Mouse (Mus musculus): ENCODE results near the gene Slc7a10.

The Slc7a10 gene

DNA sequence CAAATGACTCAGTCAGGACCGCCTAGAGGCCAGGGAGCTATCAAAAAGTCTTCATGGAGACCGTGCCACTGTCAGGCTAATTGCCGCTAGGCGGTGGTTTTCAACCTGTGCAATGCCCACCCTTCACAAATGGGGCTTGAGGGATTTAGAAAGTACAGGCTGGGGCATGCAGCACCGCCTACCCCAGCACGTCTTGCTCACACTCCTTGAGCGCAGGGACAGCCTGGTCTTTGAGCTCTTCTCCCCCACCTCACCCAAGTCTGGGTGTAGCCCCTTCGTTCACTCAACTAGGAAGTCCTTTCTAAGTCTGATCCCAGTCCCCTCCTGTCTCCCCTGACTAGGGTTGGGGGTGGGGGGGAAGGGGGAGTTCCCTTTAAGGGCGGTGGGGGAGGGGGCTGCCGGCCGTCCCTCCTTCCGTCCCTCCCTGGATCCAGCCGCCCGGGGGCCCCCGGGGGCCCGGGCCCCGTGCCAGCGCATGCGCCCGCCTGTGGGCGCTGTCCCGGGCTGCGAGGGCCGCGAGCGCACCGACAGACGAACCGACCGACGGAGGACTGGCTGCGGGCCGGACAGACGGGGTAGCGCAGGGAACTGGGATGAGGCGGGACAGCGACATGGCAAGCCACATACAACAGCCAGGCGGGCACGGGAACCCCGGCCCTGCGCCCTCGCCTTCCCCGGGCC is at the start of gene Slc7a10:
TSS of gene Slc7a10 (plus strand) at position 497 of the 681 bp plus-strand sequence.
- DNase-seq (ENCODE audit: low spot score in 2 of 2), result no peak

DNA sequence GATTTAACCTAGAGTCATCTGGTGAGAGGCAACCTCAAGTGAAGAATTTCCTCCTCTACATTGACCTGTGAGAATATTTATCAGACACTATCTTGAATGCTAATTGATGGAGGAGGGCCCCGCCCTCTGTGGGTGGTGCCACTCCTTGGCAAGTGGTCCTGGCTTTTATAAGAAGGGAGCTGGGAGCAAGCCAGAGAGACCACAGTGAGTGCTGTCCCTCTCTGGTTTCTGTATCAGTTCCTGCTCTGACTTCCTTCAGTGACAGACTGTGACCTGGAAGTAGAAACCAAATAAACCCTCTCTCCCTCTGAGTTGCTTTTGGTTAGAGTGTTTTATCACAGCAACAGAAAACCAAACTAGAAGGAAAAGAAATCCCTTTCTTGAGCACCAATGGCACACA is 48.7 kb upstream of the Slc7a10 start:
- DNase-seq (ENCODE audit: low spot score in 2 of 2), result no peak

DNA sequence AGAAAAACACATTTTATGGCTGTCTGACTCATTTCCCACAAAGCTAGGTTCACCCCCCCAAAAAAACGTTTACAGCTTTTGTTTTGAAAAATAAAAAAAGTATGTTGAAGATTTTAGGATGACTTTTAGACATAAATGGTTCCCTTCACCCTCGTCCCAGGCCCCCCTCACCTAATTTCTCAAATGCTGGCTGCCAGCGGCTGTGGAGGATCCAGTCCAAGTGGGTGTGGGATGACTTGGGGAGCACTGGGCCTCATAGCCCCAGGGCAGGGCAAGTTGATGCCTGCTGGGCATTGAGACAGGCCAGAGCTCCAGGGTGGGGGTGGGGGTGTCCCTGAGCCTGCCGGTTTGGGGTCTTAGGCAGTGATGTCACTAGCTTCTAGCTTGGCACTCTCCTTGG is 47.7 kb upstream of the Slc7a10 start:
- no peak for DNase-seq (ENCODE audit: low spot score in 2 of 2)

DNA sequence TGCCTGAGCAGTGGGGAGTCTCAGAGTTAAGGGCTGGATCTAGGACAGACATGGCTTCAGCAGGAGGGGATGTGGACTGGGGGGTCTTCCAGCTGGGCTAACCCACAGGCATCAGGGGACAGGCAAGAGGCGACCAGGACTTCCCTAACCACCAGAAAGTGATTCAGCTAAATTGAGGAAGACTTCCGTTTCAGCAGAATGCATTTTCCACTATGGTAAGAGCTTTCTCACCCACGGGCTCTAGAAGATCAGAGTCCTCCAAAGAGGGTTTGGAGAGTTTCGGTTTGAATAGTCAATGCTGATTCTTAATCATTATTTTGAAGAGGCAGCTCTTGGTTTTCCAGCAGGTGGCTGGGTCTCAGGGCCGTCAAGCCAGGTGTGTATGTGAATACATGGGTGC is 46.3 kb upstream of the Slc7a10 start:
- DNase-seq (ENCODE audit: low spot score in 2 of 2), result no peak

DNA sequence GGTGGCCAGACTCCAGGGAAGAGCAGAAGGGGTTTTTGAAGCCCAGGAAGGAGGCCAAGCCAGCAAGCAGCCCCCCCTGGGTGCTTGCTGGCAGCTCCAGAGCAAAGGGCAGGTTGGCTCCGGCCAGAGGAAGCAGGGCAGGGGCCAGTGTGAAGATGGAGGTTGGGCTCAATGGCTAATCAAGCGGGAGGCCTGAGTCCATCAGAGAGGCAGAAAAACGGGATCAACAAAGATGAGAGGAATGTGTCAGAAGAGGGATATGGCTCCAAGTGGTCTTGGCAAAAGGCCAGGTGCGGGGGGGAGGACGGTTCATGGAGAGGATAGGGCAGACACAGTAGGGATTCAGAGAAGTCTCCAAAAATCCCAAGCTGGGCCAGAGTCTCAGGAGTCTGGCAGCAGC is 44.7 kb upstream of the Slc7a10 start:
- DNase-seq (ENCODE audit: low spot score in 2 of 2), result no peak

DNA sequence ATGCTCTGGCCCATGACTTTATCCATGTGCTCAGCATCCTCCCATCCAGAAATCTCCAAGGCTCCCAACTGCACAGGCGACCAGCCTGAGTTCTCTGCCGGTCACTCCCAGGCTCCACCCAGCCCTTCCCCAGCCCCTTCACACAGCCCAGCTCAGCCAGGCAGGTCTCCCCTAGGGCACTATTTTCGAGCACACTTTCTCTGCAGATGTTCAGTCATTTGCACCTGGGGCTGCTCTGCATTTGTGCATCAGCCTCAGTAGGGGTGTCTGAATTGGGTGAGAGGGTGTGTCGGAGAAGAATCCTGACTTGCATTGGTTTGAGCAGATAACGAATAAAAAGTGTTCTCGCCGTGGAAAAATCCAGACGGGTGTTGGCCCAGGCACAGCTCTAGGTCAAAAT is 43.7 kb upstream of the Slc7a10 start:
- no peak for DNase-seq (ENCODE audit: low spot score in 2 of 2)

DNA sequence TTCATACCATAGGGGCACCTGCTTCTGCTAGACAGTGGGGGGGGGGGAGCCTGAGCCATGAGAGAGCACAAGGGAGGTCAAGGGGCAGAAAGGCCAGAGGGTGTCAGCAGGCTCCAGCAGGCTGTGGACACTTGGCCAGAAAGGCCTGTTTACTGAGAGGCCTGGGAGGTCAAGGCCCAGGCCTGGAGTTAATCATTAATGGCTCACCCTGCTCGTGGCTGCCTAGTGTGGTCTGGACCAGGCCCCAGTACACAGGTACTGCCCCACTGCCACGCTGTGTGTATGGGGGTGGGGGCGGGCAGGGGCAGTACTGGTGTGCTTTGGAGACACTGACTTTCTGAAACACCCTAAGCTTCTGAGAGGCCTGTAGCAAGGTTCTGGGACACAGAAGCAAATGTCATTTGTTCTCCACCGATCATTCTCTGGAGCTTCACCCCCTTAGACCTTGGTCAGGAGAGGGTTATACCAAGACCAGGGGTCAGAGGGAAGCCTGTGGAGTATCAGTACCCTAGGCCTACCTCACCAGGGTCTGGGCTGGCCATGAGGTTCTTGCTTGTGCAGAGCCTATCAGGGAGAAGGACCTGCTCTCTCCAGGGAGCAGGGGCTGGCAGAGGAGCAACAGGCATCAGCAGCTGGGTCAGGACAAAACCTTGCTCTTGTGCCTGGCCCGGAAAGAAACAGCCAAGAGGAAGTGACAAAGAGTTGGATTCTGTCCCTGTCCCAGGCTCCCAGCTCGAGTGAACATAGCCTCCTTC is 42.1 kb upstream of the Slc7a10 start:
- DNase-seq (ENCODE audit: low spot score in 2 of 2), result no peak

DNA sequence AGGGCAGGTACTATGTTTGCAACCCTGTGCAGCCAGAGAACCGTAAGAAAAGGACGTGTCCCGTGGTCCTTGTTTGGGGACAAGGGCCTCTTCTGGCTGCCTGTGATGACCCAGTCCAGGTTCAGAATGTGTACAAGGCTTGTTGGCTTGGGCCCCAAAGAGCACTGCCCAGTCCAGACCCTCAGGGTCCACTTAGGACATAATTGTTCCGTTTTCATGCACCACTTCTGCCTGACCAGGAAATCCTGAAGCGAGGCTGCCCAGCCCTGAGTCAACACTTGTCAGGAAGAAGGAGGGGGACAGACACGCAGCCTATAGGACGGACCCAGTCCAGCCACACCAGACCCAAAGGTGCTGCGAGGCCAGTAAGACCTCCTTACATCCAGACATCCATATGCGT is 41.1 kb upstream of the Slc7a10 start:
- DNase-seq (ENCODE audit: low spot score in 2 of 2), result no peak

DNA sequence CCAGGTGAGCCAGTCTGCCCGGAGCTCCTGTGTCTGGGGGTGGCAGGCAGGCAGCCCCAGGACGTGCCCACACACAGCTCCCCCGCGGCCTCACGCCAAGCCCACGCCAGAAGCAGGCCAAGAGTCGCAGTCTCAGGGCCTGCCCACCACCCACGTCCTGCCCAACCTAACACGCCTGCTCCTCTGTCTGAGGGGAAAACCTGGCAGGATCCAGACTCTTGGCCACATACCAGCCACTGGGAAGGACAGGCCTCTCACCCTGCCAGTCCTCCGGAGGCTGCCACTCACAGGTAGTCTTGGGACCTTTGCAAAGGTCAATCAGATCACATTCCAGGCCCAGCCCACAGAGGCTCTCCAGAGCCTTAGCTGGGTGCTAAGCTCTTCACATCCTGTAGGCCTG is 39.9 kb upstream of the Slc7a10 start:
- no peak for DNase-seq (ENCODE audit: low spot score in 2 of 2)

DNA sequence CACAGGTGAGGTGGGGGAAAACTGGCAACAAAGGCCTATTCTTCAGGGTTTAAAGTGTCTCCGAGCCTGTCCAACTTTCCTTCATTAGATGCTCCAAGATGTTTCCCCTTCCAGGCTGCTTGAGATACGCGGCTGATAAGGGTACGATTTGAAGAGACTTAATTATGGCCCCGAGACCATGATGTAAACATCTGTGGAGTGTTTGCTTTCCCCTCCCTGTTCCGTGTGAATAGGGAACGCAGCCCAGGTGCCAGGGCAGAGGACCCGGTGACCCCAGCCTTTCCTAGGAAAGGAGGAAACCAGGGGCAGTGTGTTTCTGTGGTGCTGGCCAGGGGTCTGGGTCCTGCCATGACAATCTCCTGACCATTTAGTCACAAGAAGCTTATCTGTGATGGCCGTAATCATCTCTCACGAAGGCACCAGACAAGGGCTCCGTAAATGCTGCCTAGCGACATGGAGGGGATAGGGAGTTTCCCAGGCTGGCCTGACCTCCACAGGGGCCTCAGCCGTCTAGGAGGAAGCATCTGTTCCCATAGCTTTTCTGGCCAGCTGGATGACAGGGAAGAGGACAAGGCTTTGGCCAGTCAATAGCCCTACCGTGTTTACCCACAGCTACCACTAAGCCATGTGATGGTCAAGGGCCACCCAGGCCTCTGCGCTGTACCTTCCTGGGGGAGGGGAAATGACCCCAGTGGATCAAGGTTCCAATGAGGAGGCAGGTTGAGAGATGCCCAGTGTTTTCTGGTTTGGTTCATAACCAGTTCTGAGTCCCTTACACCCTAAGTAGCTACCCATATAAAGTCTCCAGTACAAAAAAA is 36.4 kb upstream of the Slc7a10 start:
- DNase-seq (ENCODE audit: low spot score in 2 of 2), result no peak

DNA sequence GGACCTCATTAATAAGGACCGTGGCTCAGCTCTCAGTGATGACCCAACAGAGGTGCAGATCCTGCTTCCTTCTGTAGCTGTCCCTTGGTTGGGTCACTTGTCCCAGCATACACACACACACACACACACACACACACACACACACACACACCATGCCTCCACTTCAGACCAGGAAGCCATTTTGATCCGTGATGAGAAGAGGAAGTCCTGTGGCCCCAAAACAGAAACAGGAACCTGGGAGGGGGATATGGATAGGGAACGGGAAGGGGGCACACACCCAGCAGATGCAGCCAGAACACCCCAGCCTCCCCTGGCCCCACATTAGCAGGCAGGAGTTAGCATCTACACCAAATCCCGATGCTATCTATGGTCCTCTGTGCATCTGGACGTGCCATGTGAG is 35.3 kb upstream of the Slc7a10 start:
- DNase-seq (ENCODE audit: low spot score in 2 of 2), result no peak

DNA sequence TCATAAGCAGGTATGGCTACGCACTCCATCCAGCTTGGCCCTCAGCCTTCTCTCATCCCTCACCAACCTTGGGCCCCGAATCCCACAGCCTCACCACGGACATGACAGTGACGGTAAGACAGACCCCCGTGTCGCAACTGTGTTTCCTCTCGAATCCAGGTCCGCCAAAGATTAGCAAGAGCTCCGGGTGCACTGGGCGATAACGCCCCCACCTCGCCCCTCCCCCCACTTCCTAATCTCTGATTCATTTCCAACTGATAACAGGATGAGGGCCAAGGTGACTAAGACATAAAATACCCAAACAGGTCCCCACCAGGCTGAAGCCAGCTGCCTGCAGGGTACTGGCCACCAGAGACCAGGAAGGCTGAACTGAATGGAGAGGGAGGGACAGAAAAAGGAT is 31.7 kb upstream of the Slc7a10 start:
- no peak for DNase-seq (ENCODE audit: low spot score in 2 of 2)

DNA sequence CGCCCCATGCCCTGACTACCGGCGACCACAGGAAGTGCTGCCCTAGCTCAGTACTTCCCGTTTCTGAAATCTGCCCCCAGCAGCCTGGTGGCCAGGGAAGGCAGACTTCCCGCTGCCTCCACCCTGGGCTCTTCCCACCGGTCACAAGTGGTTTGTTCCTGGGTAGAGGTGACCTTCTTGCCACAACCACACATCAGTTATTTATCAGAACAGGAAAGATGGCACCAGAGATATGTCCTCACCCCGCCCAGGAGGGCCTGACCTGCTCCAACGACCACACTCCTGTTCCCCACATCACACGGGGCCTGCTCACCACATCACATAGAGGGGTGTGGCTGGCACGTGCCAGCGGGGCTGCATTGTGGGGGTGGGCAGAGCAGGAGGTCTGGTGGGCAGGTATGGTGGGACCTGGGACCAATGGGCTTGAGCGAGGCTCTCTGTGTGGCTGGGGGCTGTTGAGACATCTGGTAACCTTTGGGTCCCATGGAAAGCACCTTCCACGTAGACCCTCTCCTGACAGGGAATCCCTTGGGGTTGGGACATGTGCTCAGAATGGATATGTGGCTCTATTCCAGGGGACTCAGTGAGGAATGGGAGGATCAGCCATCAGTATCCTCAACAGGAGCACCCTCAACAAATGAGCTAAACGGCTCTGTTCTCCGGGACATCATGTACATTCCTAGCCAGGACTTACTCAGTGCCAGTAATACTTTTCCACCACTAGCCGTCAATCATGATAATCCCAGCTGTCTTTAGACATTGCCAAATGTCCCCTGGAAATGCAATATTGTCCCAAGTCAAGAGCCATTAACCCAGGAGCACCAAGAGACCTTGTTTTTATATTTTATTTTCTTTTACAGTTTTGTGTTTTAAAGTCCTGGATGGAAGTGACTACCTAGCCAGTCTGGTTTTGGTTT is 29.4 kb upstream of the Slc7a10 start:
- DNase-seq (ENCODE audit: low spot score in 2 of 2), result no peak

DNA sequence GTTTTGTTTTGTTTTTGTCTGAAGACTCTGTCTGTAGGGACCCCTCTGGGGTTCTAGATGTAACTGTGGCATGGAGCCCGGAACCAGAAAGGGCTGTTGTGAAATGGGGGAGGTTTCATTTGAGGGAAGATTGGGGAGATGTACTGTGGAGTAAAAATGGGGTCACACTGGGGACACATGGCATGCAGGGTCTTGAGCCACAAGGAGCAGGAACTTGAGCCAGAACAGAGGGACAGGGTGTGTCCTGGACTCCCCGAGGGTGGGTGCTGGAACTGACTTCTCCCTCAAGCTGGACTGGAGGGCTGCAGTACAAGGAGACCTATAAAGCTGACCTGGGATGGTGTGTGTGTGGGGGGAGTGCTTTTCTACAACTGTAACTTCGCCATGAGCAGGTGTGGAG is 28.7 kb upstream of the Slc7a10 start:
- DNase-seq (ENCODE audit: low spot score in 2 of 2), result no peak

DNA sequence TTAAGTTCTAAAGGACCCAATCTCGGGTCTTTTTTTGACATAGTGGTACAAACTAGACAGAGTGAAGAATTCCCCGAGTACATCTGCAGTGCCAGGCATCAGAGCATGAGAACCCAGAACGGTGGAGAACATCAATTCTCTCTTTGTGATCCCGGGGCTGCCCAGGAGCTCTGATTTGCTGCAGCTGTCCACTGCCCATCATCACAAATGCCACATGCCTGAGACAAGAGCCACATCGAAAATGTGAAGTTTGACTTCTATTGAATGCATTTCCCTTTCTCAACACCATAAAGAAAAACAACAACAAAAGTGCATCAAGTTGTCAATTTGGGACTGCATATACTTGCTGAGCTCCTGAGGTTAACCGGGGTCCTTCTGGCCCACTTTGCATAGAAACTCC is 23.7 kb upstream of the Slc7a10 start:
- DNase-seq (ENCODE audit: low spot score in 2 of 2), result no peak

DNA sequence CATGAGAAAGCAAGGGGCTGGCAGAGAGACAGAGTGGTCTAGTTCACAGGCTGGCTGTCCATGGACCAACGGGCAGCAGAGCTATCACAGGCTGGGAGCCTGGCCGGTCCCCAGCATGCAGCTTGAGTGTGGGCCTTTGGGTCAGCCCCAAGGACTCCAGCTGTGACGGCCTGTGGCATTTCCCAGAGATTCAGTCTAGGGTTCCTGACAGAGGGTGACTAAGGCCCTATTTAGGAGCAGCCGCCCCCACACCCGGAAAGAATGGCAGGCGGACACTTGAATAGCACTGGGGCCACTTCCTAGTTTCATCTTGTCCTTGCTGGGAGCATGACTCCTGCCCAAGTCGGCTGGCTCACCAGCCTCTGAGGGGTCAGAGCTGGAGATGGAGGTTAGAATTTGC is 22.6 kb upstream of the Slc7a10 start:
- no peak for DNase-seq (ENCODE audit: low spot score in 2 of 2)

DNA sequence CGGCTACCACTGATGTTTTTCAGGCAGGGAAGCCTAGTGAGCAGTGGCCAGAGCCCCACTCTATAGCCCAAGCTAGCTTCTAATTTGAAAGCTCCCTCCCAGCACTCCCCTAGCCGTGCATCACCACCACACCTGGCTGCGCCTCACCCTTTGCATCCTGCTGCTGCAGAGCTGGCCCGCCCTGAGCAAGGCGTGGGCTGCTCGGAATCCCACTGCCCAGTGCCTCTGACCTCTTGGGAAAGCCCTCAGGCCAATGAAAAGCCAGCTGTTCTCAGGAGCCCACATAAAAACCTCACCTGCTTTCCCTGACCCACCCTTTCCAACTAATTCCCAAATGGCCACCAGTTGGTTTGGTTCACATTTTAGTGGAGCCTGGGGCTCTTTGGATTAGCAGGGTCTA is 22.1 kb upstream of the Slc7a10 start:
- DNase-seq (ENCODE audit: low spot score in 2 of 2), result no peak

DNA sequence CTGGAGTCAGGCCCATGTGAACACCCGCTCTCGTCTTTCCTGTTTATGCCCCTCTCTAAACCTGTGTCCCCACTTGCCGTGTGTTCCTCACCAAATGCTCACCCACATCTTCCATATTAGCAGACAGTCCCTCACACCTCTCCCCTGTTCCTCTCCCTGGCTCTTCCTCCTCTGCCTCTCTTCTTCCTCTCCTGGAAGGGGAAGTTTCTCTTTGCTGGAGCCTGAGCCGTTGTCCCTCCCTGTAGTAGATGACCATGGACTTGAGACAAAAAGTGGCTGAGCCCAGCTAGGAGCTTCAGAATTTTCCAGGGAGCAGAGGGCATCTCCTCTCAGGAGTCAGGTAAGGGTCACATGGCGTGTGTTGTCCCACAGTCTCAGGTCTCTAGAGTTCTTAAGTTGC is 19.2 kb upstream of the Slc7a10 start:
- no peak for DNase-seq (ENCODE audit: low spot score in 2 of 2)

DNA sequence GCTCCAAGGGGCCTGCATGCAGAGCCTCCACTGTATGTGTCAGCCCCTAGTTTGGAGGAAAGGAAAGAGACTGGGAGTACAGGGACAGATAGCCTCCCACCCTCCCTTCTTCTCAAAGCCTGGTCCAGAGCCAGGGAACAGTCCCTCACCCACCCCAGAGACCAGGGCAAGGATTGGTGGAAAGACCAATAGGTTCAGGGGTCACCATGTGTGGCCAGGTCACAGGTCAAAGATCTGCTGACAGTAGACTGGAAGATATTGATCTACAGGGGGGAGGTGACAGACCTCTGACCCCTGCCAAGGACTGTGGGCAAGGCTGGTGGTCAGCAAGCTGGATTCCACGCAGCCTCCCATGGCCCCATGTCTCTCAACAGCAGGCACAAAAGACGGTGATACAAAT is 18.3 kb upstream of the Slc7a10 start:
- DNase-seq (ENCODE audit: low spot score in 2 of 2), result no peak

DNA sequence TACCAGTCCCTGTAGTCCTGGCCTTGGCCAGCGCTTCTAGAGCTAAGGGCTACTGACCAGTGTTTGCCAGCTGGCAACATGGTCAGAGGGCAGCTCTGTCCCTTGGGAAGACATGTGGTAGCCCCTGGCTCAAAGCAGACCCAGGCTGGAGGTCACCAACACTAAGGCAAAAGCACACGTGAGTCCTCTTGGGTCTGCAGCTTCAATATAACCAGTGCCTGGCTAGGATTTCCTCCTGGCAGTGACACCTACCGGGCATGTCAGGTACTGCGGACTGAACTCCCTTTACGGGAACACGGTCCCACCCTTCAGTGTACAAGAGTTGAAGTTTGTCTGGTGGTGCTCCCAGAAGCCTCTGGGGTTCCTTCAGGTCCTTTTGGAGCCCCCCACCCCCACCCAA is 16.8 kb upstream of the Slc7a10 start:
- peak; percentile 74 to 87 for DNase-seq (ENCODE audit: low spot score in 2 of 2)

DNA sequence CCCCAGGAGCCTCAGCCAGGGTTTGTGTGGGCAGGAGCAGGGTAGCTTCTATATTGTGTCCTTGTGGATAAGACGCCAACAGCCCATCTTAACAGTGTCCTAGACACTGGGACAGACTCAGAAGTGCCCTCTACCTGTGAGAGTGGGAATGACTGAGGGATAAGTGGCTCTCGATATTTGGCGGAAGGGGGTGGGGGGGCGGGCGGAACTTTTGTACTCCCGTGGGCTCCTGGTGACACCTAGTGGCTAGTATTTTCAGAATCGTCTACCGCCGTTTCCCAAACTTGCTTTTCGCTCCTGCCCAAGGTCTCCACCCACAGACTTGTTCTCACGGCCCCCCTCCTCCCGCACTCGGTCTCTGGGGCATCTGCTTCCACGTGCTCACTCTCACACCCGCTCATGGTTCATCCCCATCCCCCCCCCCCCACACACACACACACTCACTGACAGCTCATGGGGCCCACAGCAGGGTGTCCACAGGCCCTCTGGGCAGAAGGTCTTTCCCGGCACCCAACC is 14.3 kb upstream of the Slc7a10 start:
- DNase-seq (ENCODE audit: low spot score in 2 of 2), result peak in 1 of 2 experiments; percentile 67
